Mouse (Mus musculus): Measurements from ENCODE around the gene Plpp1. TPM values are rescaled to one million over a fixed set of nuclear protein-coding genes. Genes with fewer than 3 reads are reported as not detected.

Plpp1 gene
- total and polyA plus RNA-seq, 3 experiments, result 0.12 to 0.15 TPM; not detected in 1

- H3K27ac ChIP-seq (ENCODE audit: control insufficient read depth, low read depth, low read length), result no peak overlapping the region
- no peak for TF ChIP-seq MXI1 (IDR thresholded peaks at IDR 0.05; ENCODE audit: low read depth, low read length)
- no peak for TF ChIP-seq GATA1 (IDR thresholded peaks at IDR 0.05; ENCODE audit: low read depth, low read length)
- TF ChIP-seq ZNF384 (IDR thresholded peaks at IDR 0.05; ENCODE audit: low read depth, low read length), result no peak
- TF ChIP-seq TCF12 (IDR thresholded peaks at IDR 0.05; ENCODE audit: low read depth, low read length), result no peak
- no peak for TF ChIP-seq CHD2 (IDR thresholded peaks at IDR 0.05; ENCODE audit: low read length)
- TF ChIP-seq TBP (IDR thresholded peaks at IDR 0.05; ENCODE audit: low read depth, low read length), result no peak
- H3K36me3 ChIP-seq (ENCODE audit: control insufficient read depth in 1 of 2, insufficient read depth in 2 of 2, low read length in 2 of 2), result peaks cover 0 to 51% of the 10 kb centered on the region in 2 experiments; a peak in 2 of 4 replicates
Observed at GRCm38 (mm10) chr13:112910434-112910833, 109.8 kb downstream of the Plpp1 start.

More at GRCm38 (mm10) chr13:112910434-112910833, 109.8 kb downstream of the Plpp1 start:
- no peak for DNase-seq (ENCODE audit: low read depth, low spot score)
- H3K4me3 ChIP-seq (ENCODE audit: control insufficient read depth in 1 of 2, insufficient read depth in 1 of 2, low read depth in 2 of 2, low read length in 2 of 2), result no peak overlapping the region
- H3K27me3 ChIP-seq (ENCODE audit: control insufficient read depth in 1 of 2, insufficient read depth in 2 of 2, low read length in 2 of 2), result no peaks in the 10 kb centered on the region
- H3K79me2 ChIP-seq (ENCODE audit: control insufficient read depth, insufficient read depth, low read length, poor library complexity), result no peaks in the 10 kb centered on the region; the same call in 1 of the 2 replicates
- H3K4me1 ChIP-seq (ENCODE audit: control insufficient read depth in 1 of 2, insufficient read depth in 2 of 2, low read length in 2 of 2), result no peaks in the 10 kb centered on the region
- no peaks in the 10 kb centered on the region for H3K9me3 ChIP-seq (replicated peaks; ENCODE audit: insufficient read depth, low read length)
- H3K9ac ChIP-seq (ENCODE audit: control insufficient read depth, low read depth, low read length, poor library complexity, severe bottlenecking), result no peak overlapping the region

Other genes with a start within 250 kb of the Plpp1 start
- gene Il31ra, start 206.4 kb upstream of the Plpp1 start, total RNA-seq (2012; rRNA removed), result 2.1 and 2.2 TPM in 2 replicates
- gene Il31ra, start 206.4 kb upstream of the Plpp1 start, polyA plus RNA-seq (2012; ENCODE audit: insufficient read depth in 1 of 2, insufficient read length in 2 of 2, low read depth in 1 of 2, low replicate concordance in 2 of 2, missing spikeins in 1 of 2), result 1 to 10 TPM in 1 of 2 experiments, not detected in 1; 2.1 TPM
- gene Ddx4, start 148.3 kb upstream of the Plpp1 start, total RNA-seq (2012; rRNA removed), result 0.95 and 1.3 TPM in 2 replicates
- under 1 TPM in 1 of 2 experiments, not detected in 1; 0.31 TPM for gene Ddx4, start 148.3 kb upstream of the Plpp1 start, polyA plus RNA-seq (2012; ENCODE audit: insufficient read depth in 1 of 2, insufficient read length in 2 of 2, low read depth in 1 of 2, low replicate concordance in 2 of 2, missing spikeins in 1 of 2)
- gene Slc38a9, start 140.0 kb upstream of the Plpp1 start, total RNA-seq (2012; rRNA removed), result 11.9 and 14.1 TPM in 2 replicates
- gene Slc38a9, start 140.0 kb upstream of the Plpp1 start, polyA plus RNA-seq (2012; ENCODE audit: insufficient read depth in 1 of 2, insufficient read length in 2 of 2, low read depth in 1 of 2, low replicate concordance in 2 of 2, missing spikeins in 1 of 2), result 10 to 100 TPM in 1 of 2 experiments, not detected in 1; 10.8 TPM
- 55.1 and 57.4 TPM in 2 replicates for gene Mtrex, start 126.6 kb downstream of the Plpp1 start, total RNA-seq (2012; rRNA removed)
- 10 to 100 TPM; 62.2 to 96.5 TPM for gene Mtrex, start 126.6 kb downstream of the Plpp1 start, polyA plus RNA-seq (2012; ENCODE audit: insufficient read depth in 1 of 2, insufficient read length in 2 of 2, low read depth in 1 of 2, low replicate concordance in 2 of 2, missing spikeins in 1 of 2)
- gene Dhx29, start 126.7 kb downstream of the Plpp1 start, total RNA-seq (2012; rRNA removed), result 23.1 and 25.3 TPM in 2 replicates
- 10 to 100 TPM; 26.7 to 41.2 TPM for gene Dhx29, start 126.7 kb downstream of the Plpp1 start, polyA plus RNA-seq (2012; ENCODE audit: insufficient read depth in 1 of 2, insufficient read length in 2 of 2, low read depth in 1 of 2, low replicate concordance in 2 of 2, missing spikeins in 1 of 2)
- 0.13 and 0.27 TPM in 2 replicates for gene Ccno, start 187.0 kb downstream of the Plpp1 start, total RNA-seq (2012; rRNA removed)
- gene Ccno, start 187.0 kb downstream of the Plpp1 start, polyA plus RNA-seq (2012; ENCODE audit: insufficient read depth in 1 of 2, insufficient read length in 2 of 2, low read depth in 1 of 2, low replicate concordance in 2 of 2, missing spikeins in 1 of 2), result under 1 TPM in 1 of 2 experiments, not detected in 1; 0.50 TPM
- not detected in 2 replicates for gene Mcidas, start 193.1 kb downstream of the Plpp1 start, total RNA-seq (2012; rRNA removed)
- not detected for gene Mcidas, start 193.1 kb downstream of the Plpp1 start, polyA plus RNA-seq (2012; ENCODE audit: insufficient read depth in 1 of 2, insufficient read length in 2 of 2, low read depth in 1 of 2, low replicate concordance in 2 of 2, missing spikeins in 1 of 2)
- not detected in 2 replicates for gene Cdc20b, start 234.3 kb downstream of the Plpp1 start, total RNA-seq (2012; rRNA removed)
- gene Cdc20b, start 234.3 kb downstream of the Plpp1 start, polyA plus RNA-seq (2012; ENCODE audit: insufficient read depth in 1 of 2, insufficient read length in 2 of 2, low read depth in 1 of 2, low replicate concordance in 2 of 2, missing spikeins in 1 of 2), result not detected
- gene Gpx8, start 245.6 kb downstream of the Plpp1 start, total RNA-seq (2012; rRNA removed), result not detected in 2 replicates
- not detected for gene Gpx8, start 245.6 kb downstream of the Plpp1 start, polyA plus RNA-seq (2012; ENCODE audit: insufficient read depth in 1 of 2, insufficient read length in 2 of 2, low read depth in 1 of 2, low replicate concordance in 2 of 2, missing spikeins in 1 of 2)

Measured in MEL (cell line).